Mouse (Mus musculus) embryo, embryonic 9.5 days (tissue): ENCODE measurements at regions not wholly inside any gene's neighbourhood (a gene's known extent, or its start where the extent isn't known, plus 50 kb on each side); places are given as distances from the start of the nearest gene placed in this dataset.

Source experiments
- DNase-seq: peaks from one replicate; pipeline ENCODE4 v3.0.0-alpha.2; 2017; ENCODE audit errors: extremely low spot score

DNA sequence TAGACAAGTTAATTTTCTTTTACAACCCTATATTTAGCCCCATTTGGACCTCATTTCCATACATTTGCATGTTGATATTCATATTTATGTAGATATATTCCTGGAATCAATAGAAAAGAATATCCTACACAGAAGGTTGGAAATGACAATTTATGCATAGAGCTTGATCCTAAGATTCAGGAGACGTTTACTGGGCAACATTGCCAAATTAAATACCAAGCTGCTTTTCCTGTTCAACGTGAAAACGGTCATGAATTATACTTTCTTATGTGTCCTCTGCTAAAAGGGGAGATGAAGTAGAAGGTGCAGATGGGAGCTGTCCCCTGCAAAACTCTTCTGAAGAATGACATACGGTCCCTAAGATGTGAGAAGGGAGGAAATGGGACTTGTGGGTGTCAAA is 2888.9 kb upstream of the Lrrc6 start:
- no peak for DNase-seq

DNA sequence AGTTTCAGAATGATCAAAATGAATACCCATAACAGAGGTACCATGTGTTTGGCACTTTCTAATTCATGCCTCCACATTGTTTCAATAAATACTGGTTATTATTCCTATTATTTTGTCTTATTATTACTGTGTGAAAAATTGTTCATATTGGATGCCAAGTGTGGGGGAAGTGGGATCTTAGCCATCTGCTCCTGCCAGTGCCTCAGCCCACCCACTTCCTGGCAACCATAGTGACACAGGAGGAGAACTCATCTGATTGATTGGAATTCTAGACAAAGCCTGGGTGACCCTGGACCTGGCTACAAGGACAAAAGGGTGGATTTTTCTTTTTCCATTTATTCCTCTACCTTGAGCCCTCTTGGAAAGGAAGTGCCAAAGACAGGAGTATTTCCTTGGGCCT is 2886.8 kb upstream of the Lrrc6 start:
- DNase-seq: no peak

DNA sequence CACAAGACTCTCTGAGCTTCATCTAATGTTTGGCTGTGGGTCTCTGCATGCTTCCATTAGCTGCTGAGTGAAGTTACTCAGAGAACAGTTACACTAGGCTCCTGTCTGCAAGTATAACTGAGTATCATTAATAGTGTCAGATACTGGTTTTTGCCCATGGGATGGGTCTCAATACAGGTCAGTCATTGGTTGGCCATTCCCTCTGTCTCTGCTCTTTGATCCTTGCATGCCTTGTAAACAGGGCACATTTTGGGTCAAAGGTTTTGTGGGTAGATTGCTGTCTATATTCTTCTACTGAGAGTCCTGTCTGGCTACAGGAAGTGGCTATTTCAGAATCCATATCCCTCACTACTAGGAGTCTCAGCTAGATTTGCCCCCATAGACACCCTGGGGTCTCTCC is 2864.7 kb upstream of the Lrrc6 start:
- no peak for DNase-seq

DNA sequence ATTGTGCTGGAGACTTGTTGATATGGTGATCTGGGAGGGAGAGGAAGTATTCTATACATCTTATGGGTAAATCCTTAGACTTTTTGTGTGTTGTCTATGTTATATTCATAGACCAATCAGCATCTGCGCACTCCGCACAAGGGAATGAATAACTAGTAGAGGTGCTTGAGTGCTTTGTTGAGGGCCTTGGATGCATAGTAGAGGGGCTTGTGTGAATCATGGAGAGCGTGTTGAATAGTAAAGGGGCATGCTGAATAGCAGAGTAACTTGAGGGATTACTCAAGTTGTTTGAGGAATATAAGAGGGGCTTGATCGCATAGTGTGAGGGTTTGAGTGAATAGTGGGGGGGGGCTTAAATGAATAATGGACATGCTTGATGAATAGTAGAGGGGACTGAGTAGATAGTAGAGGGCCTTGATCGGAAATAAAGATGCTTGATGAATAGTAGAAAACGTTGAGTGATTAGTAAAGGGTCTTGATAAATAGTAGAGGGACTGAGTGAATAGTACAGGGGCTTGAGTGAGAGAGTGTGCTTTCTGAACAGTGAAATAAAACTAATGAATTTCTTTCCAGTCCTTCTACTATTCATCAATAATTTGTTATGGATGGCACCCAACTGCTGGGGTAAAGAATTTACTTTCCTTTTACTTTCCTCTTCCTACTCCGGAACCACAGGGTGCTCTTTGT is 2849.5 kb upstream of the Lrrc6 start:
- no peak for DNase-seq

DNA sequence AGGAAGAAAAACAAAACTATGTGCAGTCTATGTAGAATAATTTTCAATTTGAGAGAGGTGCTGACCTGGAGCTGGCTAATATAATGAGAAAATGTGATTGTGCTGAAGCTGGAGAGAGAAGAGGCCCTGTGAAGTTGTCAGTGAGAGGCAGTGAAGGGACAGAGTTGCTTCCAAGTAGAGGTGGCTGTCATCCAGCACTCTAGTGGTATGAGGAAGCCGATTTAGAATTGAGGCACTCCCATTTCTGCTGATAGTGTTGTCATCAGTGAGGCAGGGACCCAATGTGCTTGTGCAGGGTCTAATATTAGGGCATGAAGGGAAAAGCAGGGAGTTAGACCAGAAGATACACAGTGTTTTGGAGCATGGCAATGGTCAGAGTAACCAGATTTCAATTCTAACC is 2845.4 kb upstream of the Lrrc6 start:
- DNase-seq: no peak

DNA sequence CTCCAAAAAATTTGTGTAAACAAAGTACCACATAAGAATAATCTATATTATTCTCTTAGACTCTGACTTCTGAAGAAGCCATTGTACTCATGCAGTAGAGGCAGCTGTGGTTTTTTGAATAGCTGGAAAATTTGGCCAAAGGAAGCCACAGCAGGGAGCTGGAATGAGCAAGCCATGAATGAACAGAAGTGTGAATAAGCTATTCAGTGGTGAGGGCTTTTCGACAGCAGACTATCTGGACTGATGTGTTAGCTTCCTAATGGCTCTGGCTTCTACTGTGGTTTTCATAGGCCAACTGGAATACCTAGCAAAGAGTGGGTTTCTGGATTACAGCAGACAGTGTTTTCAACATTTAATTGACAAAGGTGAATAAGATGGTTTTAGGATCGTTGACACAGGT is 2842.0 kb upstream of the Lrrc6 start:
- no peak for DNase-seq

DNA sequence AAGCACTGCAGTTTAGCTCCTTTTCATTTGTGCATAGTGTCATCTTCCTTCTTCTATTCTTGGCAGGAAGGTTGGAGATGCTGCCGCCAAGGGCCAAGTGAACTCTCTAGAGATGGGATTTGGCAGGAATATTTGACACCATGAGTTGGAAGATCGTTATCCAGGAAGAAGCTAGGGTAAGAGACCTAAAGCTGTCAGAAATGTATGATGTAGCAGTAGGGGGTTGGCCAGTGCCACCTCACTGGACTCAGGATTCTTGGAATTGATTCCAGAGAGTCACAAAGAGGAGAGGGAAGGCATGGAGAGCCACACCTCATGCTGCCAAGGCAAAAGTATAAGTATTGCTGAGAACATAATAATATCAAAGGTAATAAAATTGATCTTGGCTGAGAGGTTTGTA is 2835.8 kb upstream of the Lrrc6 start:
- DNase-seq: no peak

DNA sequence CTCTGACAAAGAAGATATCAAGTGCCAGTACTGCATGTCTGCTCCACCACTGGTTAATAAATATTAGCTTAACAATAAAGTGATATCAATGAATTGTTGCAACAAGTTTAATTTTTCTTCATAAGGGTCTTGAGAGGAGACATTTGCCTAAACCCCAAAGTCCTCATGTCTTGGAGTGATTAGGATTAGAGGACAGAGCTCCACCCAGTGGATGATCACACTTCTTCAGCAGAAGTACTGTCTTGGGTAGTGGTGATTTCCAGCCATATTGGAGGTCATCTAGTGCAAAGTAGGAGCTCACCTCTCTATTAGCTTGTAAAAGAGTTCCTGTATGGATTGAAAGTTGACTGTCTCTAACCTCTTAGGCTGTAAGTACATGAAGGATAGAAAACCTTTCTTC is 2825.8 kb upstream of the Lrrc6 start:
- no peak for DNase-seq

DNA sequence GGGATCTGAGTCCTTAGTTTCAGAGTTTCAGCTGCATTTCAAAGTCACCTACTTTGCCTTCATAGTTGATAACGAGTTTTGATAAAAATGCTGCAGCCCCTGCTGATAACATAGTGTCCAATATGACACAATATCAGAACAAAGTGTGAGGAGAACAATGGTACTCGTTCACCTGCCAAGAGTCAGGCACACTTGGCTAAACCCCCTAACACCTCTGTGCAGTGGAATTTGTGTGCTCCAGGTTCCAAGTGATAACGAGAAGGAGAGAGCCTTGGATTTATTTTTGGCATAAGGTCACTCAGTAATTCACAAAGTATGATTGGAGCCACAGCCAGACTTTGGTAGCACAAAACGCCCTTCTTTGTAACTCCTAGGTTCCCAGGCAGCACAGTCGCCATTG is 2802.4 kb upstream of the Lrrc6 start:
- no peak for DNase-seq

DNA sequence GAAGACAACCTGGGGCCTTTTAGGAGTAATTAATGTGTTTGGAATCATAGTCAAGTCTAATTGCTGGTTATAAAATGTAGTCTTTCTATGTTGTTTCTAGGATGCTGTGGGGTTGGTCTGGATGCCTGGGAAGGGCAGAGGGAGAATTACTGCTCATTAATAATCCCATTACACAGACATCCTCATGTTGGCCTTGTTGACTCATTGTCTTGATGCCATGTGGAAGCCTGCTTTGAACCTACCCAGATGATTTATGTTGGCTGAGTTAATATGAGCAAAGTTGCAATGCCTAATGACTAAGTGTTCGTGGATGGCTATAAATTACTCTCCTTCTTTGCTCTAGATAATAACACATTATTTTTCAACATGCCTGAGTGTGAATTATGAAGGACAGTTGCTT is 2790.6 kb upstream of the Lrrc6 start:
- no peak for DNase-seq

DNA sequence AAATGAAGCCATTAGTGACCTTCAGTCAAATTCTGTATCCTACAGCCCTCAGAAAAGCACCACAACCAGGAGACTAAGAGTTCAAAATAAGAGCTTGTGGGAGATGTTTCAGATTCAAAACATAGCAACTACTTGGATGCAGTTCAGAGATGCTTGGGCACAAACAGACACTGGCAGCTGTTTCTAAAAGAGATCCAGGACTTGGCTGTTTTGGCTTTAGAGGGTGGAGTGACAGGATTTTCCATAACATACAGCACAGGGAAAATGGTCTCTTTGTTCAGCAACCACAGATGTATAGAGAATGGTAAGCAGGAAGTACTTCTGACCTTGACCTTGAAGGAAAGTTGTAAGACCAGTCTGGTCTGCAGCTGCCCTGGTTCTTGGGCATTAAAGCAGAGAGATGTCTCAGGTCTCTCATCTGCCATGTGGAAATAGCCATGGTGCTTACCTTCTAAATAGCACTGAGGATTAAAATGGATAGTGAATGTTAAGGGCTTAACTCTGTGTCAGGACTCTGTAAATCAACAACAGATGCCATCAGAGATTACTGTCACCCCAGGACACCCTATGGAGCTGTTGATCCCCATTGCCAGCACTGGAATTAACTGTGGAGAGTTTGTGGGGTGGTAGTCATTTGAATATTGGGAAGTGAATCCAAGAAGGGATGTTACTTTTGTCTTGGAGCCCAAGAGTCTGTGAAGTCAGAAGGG is 2775.0 kb upstream of the Lrrc6 start:
- no peak for DNase-seq

DNA sequence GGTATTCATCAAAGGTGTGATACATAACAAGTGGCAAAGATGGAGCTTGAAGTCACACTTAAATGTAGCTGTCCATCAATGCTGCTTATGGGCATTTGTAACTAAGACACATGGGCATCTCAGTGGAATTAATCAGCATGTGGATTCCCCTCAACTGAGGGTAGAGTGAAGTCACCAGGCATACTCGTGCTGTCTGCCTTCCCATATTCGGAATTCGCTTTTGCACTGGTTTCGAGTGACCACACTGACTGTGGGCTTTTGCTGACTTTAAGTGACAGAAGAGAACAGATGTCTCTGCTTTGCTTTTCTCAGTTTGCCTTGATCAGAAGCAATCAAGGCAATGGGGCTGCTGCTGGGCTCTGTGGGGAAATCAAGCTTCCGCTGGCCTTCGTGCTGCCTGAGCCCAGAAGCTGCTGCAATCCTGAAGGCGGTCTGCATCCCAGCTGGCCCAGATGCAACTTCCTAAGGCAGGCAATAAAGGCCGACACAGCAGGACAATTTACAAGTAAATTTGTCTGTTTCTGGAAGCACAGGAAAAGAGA is 2773.6 kb upstream of the Lrrc6 start:
- DNase-seq: no peak

DNA sequence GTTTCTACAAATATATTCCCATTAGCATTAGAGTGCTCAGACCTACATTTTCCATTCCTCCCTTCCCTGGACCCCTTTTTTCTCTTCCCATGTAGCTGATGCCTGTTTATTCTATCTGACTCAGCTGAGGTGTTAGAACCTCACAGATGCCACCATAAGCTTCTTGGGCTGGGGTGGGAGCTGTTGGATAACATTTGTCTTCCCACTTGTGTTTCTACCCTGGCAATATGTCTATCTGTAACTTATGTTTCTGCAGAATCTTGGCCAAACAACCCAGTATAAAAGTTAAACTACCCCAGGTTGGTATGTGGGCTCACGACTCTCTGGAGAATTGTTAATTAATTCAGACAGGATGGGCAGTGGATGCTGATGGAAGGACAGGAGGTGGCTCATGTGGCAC is 2772.8 kb upstream of the Lrrc6 start:
- no peak for DNase-seq

DNA sequence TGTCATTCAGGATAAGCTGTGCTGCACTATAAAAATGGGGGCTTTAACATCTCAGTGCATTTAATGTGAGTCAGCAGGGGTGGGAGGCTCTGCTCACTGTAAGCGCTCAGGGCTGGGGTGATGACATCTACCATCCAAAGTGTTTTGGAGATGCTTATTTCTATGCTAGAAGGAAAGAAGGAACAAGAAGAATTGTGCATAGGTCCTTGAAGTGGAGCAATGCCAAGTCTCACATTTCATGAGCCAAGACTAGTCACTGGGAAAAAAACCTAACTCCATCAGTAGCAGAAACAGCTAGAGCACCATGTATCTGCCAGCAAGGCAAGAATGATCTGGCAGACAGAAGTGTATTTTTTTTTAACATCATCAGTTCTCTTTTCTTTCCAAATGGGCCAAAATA is 2761.2 kb upstream of the Lrrc6 start:
- DNase-seq: no peak

DNA sequence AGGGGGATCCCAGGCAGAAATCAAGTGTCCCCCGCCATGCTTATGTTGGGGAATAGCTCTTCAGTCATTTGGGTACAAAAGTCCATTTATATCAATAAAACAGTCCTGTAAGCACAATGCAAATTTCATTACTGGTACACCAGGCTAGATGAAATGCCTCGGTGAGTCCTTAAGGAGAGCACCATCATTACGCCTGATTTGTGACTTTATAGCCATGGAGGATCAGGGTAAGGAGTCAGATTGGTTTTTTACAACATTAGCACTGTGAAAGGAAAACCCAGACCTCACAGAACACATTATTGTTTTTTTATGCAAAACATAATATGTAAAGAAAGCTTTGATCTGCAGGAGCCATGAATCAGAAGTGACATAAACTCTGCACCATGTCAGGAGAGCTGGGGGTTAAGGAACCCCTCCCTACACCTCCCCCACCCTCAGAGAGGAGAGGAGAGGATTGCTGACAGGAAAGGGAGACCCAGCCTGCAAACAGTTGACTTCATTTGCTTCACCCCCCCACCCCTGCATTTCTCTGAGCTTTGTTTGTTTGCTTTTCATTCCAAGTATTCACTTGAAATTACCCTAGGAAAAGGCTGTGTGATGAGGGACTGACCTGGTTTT is 2756.6 kb upstream of the Lrrc6 start:
- DNase-seq: peak; percentile 7

DNA sequence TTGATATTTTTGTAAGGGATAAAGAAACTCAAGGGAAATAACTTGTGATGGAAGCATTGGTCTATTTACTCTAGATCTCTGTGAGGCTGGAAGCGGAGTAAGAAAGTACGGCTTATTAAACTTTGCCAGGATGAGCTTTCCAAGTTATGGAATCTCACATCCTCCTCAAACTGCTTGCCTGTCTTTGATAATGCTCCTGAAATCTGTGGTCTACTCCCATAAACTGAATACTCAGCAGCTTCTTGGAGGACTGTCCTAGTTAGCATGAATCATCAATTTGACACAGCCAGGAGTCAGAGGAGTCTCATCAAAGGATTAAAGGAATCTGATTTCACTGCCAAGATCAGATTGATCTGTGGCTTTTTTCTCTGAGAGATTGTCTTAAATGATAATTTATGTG is 2753.0 kb upstream of the Lrrc6 start:
- DNase-seq: no peak

DNA sequence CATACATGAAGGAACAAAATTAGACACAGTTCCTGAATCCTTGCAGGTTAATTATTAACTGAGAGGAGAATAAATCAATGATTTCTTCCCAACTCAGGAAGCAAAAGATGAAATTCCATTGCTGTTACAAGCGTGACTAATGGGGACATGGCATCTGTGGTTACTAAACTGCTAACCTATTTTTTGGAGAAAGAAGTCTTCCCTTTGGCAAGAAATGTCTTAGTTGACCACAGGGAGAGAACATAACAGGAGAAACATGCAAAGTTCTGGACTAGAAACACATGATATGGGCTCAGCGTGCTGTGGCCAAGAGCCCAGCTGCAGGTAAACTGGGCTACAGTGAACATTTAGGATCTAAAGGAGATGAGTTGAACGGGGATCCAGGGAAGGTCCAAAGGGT is 2751.4 kb upstream of the Lrrc6 start:
- no peak for DNase-seq

DNA sequence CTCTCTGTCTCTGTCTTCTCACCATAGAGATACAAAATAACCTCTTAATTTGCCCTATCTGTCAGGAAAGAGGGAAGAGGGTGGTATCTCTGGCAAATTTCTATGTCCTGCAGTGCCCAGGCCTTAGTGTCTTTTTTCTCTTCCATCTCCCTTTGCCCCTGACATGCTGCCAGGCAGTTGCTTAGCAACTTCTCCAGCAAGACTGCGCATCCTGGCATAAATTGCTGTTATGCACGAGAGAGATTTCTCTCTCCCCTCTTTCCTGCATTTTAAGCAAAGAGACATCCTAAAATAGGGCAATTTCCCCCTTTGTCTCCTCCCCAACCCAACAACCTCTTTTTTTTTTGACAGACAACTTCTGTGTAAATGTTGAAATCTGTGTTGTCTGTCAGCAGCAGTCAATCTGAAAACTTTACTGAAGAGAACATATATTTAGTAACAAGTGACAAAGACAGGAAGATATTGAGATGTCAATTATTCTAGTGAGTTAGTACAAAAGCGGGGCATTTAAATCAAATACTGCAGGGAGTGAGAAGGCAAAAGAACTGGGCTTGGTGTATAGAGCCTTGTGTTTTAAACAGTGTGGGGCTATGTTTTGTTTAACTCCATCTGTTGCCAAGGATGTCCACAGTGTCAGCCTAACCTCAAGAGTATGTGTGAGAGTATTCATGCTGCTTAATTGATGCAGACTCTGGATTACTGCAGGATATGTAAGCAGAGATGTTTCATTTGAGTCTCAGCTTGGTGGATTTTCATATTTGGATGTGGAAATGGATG is 2745.7 kb upstream of the Lrrc6 start:
- no peak for DNase-seq

DNA sequence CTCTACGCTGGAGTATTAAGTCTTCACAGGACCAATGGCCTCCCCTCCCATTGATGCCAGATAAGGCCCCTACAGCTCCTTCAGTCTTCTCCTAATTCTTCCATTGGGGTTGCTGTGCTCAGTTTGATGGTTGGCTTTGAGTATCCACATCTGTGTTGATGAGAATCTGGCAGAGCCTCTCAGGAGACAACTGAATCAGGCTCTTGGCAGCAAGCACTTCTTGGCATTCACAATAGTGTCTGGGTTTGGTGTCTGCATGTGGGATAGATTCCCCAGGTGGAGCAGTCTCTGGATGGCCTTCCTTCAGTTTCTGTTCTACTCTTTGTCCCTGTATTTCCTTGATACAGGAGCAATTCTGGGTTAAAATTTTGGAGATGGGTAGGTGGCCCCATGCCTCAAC is 2734.6 kb upstream of the Lrrc6 start:
- DNase-seq: no peak

DNA sequence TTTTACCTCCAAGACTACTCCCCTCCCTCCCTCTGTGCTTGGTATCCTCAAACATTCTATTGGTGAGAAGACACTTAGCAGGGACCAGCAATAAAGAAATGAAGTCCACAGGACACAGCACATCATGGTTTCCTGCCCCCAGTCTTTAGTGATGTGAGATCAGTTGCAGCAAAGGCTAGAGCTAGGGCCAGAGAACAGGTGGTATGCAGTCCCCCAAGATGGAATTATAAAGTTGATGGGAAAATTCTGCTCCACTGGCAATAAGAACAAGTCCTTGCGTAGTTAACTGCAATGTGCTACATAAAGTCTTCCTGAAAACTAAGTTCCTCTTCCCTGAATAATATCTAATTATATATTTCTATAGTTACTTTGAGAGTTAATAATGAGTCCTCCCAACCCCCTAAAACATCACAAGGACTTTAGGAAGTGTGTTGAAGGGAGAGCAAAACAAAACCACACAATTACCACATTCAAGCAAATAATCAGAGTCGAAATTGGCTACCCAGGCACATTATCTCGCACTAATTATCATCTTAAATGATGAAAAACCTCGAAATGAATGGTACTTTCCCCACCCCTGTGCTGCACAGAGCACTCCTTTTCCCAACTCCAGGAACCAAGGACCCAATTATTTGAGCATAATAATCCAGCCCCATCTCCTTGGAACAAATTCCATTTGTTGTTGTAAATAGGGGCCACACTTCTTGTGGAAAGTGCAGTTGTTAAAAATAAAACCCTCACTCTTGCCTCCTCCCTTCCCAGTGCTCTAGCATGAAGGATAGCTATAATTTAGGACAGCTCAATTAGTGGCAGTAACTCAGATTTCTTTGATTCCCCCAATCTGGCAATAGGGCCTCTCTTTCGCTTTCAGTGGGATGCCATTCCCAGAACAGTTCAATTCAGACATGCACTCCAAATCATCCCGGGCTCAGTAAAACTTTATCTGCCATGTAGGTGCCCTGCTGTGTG is 2724.2 kb upstream of the Lrrc6 start:
- no peak for DNase-seq

DNA sequence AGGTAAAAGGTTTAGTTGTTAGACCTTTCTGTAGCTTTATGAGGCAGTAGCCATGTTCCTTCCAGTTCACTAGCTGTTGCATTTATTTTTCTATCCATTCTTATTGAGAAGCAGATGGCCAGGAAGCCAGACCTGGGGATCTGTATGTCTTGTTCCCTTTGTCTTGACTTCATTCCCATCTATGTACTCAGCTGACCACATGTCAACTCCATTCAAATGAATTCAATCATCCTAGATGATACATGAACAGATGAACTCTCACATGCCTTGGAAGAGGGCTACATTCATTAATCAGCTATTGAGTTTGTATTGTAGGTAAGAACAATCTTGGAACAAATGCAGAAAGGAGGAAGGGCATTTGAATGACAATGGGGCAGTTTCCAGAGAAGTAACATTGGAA is 2722.7 kb upstream of the Lrrc6 start:
- no peak for DNase-seq
